Mouse (Mus musculus) embryonic fibroblast, embryonic 13.5 days (primary cell): Measurements from ENCODE around the gene Plxna1.

Experiments used
- CTCF ChIP-seq: IDR thresholded peaks from 2 replicates; pipeline ENCODE4 v1.5.1; 2011; ENCODE audit warnings: mild to moderate bottlenecking, control low read depth, low read length, moderate library complexity, borderline replicate concordance; ENCODE audit not compliant: insufficient read depth
- POLR2A ChIP-seq: IDR thresholded peaks from 2 replicates; pipeline ENCODE4 v1.6.1; 2011; ENCODE audit warnings: low read depth, mild to moderate bottlenecking, control low read depth, low read length, moderate library complexity

- TF ChIP-seq POLR2A (no peak), CTCF (no peak)
These were observed 67.8 kb downstream of the Plxna1 start for GRCm38 (mm10) chr6:89294621-89295020.
